Mouse (Mus musculus) hematopoietic stem cell, adult 5-6 weeks (primary cell): ENCODE data around the gene Agmat. TPM values are rescaled to one million over a fixed set of nuclear protein-coding genes. Genes with fewer than 3 reads are reported as not detected.

ENCODE experiments used
- ATAC-seq, 2 experiments: fragments of 125-278 bp in 1 of 2; replicated peaks in 1 of 2; 2 replicates each; pipeline ENCODE4 v1.8.0; 2016 to 2017; ENCODE audit warnings: inconsistent platforms in 2 of 2, mild to moderate bottlenecking in 2 of 2, moderate number of reproducible peaks in 2 of 2, low read depth in 1 of 2, moderate TSS enrichment in 1 of 2; ENCODE audit not compliant: low FRiP score in 2 of 2, poor library complexity in 2 of 2, severe bottlenecking in 2 of 2, insufficient read depth in 1 of 2, low TSS enrichment in 1 of 2
- total RNA-seq: library from RNA; stranded (forward); fragments of 172-1452, 232-1000 nt; gene quantifications from 2 replicates; pipeline ENCODE4 v1.2.3, GENCODE M21; 2017

Gene Agmat
- total RNA-seq, 1 experiment from 2014 or later = not detected

- no peak for ATAC-seq
These were observed 17.2 kb upstream of the Agmat start for GRCm38 (mm10) chr4:141729266-141729665.

GRCm38 (mm10) chr4:141730401-141730800, 16.1 kb upstream of the Agmat start:
- ATAC-seq = no peak

- ATAC-seq = no peak
These were observed 14.7 kb upstream of the Agmat start for GRCm38 (mm10) chr4:141731766-141732165.

- peak; percentile 99 for ATAC-seq
These were observed 11.8 kb upstream of the Agmat start for GRCm38 (mm10) chr4:141734446-141735205.

DNA sequence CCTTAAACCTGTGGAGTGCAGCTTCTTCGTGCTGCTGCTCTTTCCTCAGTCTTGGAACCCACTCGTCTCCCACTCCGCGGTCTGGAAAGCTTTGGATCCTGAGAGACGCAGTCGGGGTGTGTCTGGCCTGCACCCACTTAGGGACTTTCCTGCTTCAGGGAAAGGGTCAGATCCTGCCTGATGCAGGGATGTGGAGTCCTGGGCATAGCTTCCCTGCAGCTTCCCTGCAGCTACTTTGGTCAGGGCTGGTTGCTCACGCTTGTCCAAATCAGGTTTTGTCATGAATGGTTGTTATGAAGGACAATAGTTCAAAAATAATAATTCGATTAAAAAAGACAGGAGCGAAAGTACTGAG, 11.3 kb upstream of the Agmat start:
- no peak for ATAC-seq

DNA sequence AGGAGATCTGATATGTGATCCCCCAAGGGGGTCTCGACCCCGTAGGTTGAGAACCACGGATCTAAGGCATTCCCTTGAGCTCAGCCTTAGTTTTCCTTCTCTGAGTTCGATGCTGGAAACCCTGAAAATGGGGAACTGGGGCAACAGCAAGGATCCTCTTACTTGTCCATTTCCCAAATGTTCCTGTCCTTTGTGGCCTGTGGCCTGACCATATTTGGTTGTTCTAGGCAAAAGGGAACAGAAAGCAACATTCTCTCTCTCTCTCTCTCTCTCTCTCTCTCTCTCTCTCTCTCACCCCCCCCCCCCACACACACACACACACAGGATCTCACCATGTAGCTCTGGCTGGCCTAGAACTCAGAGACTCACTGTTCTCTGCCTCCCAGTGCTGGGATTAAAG, 9.6 kb upstream of the Agmat start:
- no peak for ATAC-seq

- ATAC-seq = no peak
These were observed 8.5 kb upstream of the Agmat start for GRCm38 (mm10) chr4:141738015-141738414.

GRCm38 (mm10) chr4:141741856-141742255, 4.6 kb upstream of the Agmat start:
- ATAC-seq = no peak

GRCm38 (mm10) chr4:141742381-141742780, 4.1 kb upstream of the Agmat start:
- no peak for ATAC-seq

DNA sequence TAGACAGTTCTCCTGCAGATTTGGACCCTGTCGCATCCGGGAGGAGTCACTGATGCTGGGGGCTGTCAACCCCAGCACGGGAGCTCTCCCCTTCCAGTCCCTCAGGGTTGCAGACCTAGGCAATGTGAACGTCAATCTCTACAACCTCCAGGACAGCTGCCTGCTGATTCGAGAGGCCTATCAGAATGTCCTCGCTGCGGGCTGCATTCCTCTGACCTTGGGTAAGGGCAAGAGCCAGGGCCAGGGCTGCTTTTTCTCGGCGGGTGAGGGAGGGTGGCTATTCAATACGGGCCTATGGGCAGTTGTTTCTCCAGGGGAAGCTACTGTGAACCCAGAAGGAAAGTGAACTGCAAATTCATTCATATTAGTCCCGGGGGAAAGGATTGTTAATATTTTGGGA, 3.1 kb downstream of the Agmat start:
- no peak for ATAC-seq

- ATAC-seq = no peak
These were observed 4.4 kb downstream of the Agmat start for GRCm38 (mm10) chr4:141750826-141751225.

GRCm38 (mm10) chr4:141751419-141752075, 5.1 kb downstream of the Agmat start:
- ATAC-seq = peak; percentile 8 to 37; a peak in 2 of 4 replicates

- peak in 1 of 2 experiments; percentile 59; a peak in 1 of 4 replicates for ATAC-seq
These were observed 5.6 kb downstream of the Agmat start for GRCm38 (mm10) chr4:141752076-141752421.

- no peak for ATAC-seq
These were observed 9.0 kb downstream of the Agmat start for GRCm38 (mm10) chr4:141755375-141755930.

- no peak for ATAC-seq
These were observed 10.7 kb downstream of the Agmat start for GRCm38 (mm10) chr4:141757124-141757523.

DNA sequence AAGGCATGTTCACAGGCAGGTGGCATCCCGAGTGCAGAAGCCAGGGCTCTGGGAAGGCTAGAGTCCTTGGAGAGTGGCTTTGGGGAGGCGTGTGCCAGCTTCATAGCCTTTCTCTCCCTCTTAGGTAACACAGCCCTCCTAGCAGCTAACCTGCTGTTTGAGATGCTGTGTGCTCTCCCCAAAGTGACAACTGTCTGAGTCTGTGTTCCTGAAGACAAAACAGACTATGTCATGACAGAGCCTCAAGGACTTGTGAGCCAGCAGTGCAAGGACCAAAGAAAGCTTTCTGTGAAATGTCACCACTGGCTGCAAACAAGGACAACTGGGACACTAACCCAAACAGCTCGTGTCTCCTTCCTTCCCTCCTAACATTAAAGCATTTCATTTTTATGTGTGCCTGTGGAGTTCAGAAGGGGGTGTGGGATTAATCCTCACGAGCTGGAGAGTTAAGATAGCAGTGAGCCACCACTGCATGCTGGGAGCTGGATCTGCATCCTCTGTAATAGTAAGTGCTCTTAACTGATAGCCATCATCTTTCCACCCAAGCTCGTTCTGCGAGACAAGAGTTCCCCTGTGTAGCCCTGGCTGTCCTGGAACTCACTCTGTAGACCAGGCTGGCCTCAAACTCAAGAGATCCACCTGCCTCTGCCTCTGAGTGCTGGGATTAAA, 12.5 kb downstream of the Agmat start:
- ATAC-seq = no peak

GRCm38 (mm10) chr4:141760942-141761341, 14.5 kb downstream of the Agmat start:
- ATAC-seq = no peak

- ATAC-seq = no peak
These were observed 15.7 kb downstream of the Agmat start for GRCm38 (mm10) chr4:141762102-141762598.
